Mouse (Mus musculus) forebrain, embryonic 15.5 days (tissue): Measurements from ENCODE around the gene Tgif1. TPM values are rescaled to one million over a fixed set of nuclear protein-coding genes. Genes with fewer than 3 reads are reported as not detected.
"Not testable (repeated sequence)": the region's sequence is repeated elsewhere in the genome, so short reads cannot be mapped to it uniquely, and the experiment has no call there.

Experiments used
- ATAC-seq: fragments of 200-750 bp; cut with Nextera tagmentation; replicated peaks from 2 replicates; pipeline ENCODE4 v1.8.0; 2017; ENCODE audit warnings: mild to moderate bottlenecking, moderate TSS enrichment, moderate library complexity
- H3K27ac ChIP-seq: fragments of 300-500 bp; sonication (generic); replicated peaks from 2 replicates; pipeline ENCODE4 v1.5.1; 2015; ENCODE audit warnings: mild to moderate bottlenecking, inconsistent platforms
- H3K27me3 ChIP-seq: fragments of 300-500 bp; sonication (generic); 2 replicates; pipeline ENCODE4 v1.6.1; 2015; ENCODE audit warnings: inconsistent platforms
- H3K36me3 ChIP-seq: fragments of 300-500 bp; sonication (generic); 2 replicates; pipeline ENCODE4 v1.6.1; 2015; ENCODE audit warnings: mild to moderate bottlenecking, inconsistent platforms
- H3K4me1 ChIP-seq: fragments of 300-500 bp; sonication (generic); 2 replicates; pipeline ENCODE4 v1.6.1; 2015; ENCODE audit warnings: inconsistent platforms
- H3K4me2 ChIP-seq: fragments of 300-500 bp; sonication (generic); replicated peaks from 2 replicates; pipeline ENCODE4 v1.6.1; 2015; ENCODE audit warnings: mild to moderate bottlenecking, inconsistent platforms
- H3K4me3 ChIP-seq: fragments of 300-500 bp; sonication (generic); 2 replicates; pipeline ENCODE4 v1.5.1; 2015; ENCODE audit warnings: mild to moderate bottlenecking, inconsistent platforms
- H3K9ac ChIP-seq: fragments of 300-500 bp; sonication (generic); replicated peaks from 2 replicates; pipeline ENCODE4 v1.6.1; 2015; ENCODE audit warnings: mild to moderate bottlenecking, inconsistent platforms
- H3K9me3 ChIP-seq: fragments of 300-500 bp; sonication (generic); 2 replicates; pipeline ENCODE4 v1.6.1; 2016; ENCODE audit warnings: inconsistent platforms
- WGBS: fragments of 180-500 bp; shearing (Covaris S2); methylation state at CpG from one replicate; pipeline ENCODE4 v1.1.7; 2015; ENCODE audit warnings: mixed read lengths; 5-methylcytosine and 5-hydroxymethylcytosine counted together
- polyA plus RNA-seq: library from polyadenylated mRNA; unstranded; fragments of >200 nt; fragmentation: Nextera tagmentation; extraction: Ambion mirVana; gene quantifications from 2 replicates; pipeline ENCODE4 v1.2.1, GENCODE M21; 2015

The Tgif1 gene
- polyA plus RNA-seq, 1 experiment from 2014 or later: 12.4 TPM

GRCm38 (mm10) chr17:70848511-70849398 is 4.6 kb downstream of the Tgif1 start:
- H3K4me1 ChIP-seq: peaks cover 79% of the 10 kb centered on the region
- WGBS: under 1% methylated on average over 23 of the region's 23 CpGs
- H3K36me3 ChIP-seq: no peaks in the 10 kb centered on the region
- H3K27ac ChIP-seq: peak overlapping the region; percentile 78
- peak overlapping the region; percentile 57 for H3K4me3 ChIP-seq
- peaks cover 15% of the 10 kb centered on the region for H3K27me3 ChIP-seq
- peak overlapping the region; percentile 64 for H3K9ac ChIP-seq
- H3K4me2 ChIP-seq: peak overlapping the region; percentile 94
- no peaks in the 10 kb centered on the region for H3K9me3 ChIP-seq
- no peak for ATAC-seq

- Histone ChIP-seq H3K4me2 (peak overlapping the region; percentile 94), H3K36me3 (no peaks in the 10 kb centered on the region), H3K27ac (peak overlapping the region; percentile 78), H3K4me1 (peaks cover 72% of the 10 kb centered on the region), H3K9ac (no peak overlapping the region), H3K9me3 (no peaks in the 10 kb centered on the region), H3K4me3 (peak overlapping the region; percentile 57; the same call in 1 of the 2 replicates), H3K27me3 (peaks cover 15% of the 10 kb centered on the region)
- 1% methylated on average over 17 of the region's 17 CpGs for WGBS
- no peak for ATAC-seq
Measured at GRCm38 (mm10) chr17:70847751-70848510, 5.4 kb downstream of the Tgif1 start.

GRCm38 (mm10) chr17:70847086-70847485 is 6.3 kb downstream of the Tgif1 start:
- Histone ChIP-seq H3K36me3 (no peaks in the 10 kb centered on the region), H3K9me3 (no peaks in the 10 kb centered on the region), H3K27me3 (peaks cover 15% of the 10 kb centered on the region), H3K4me1 (peaks cover 64% of the 10 kb centered on the region), H3K27ac (no peak overlapping the region), H3K4me3 (no peak overlapping the region), H3K9ac (no peak overlapping the region), H3K4me2 (no peak overlapping the region)
- WGBS: 2% methylated on average over 4 of the region's 4 CpGs
- no peak for ATAC-seq

- Histone ChIP-seq H3K4me3 (no peak overlapping the region), H3K27ac (no peak overlapping the region), H3K9ac (no peak overlapping the region), H3K4me2 (no peak overlapping the region), H3K27me3 (peaks cover 15% of the 10 kb centered on the region), H3K36me3 (no peaks in the 10 kb centered on the region), H3K9me3 (no peaks in the 10 kb centered on the region), H3K4me1 (peaks cover 55% of the 10 kb centered on the region)
- 75% methylated on average over 8 of the region's 8 CpGs for WGBS
- ATAC-seq: no peak
Measured at GRCm38 (mm10) chr17:70846111-70846644, 7.2 kb downstream of the Tgif1 start.

- H3K27me3 ChIP-seq: peaks cover 15% of the 10 kb centered on the region
- H3K4me2 ChIP-seq: no peak overlapping the region
- peaks cover 50% of the 10 kb centered on the region for H3K4me1 ChIP-seq
- H3K9me3 ChIP-seq: no peaks in the 10 kb centered on the region
- H3K27ac ChIP-seq: no peak overlapping the region
- no peak overlapping the region for H3K4me3 ChIP-seq
- ATAC-seq: no peak
- H3K36me3 ChIP-seq: no peaks in the 10 kb centered on the region
- H3K9ac ChIP-seq: no peak overlapping the region
- 89% methylated on average over 2 of the region's 2 CpGs for WGBS
Measured at GRCm38 (mm10) chr17:70845543-70845942, 7.8 kb downstream of the Tgif1 start.

GRCm38 (mm10) chr17:70844971-70845370 is 8.4 kb downstream of the Tgif1 start:
- Histone ChIP-seq H3K27ac (no peak overlapping the region), H3K36me3 (no peaks in the 10 kb centered on the region), H3K9me3 (no peaks in the 10 kb centered on the region), H3K4me3 (no peak overlapping the region), H3K27me3 (peaks cover 14% of the 10 kb centered on the region), H3K4me1 (peaks cover 45% of the 10 kb centered on the region), H3K4me2 (no peak overlapping the region), H3K9ac (no peak overlapping the region)
- 35% methylated on average over 10 of the region's 10 CpGs for WGBS
- ATAC-seq: no peak

GRCm38 (mm10) chr17:70843252-70843651 is 10.1 kb downstream of the Tgif1 start:
- Histone ChIP-seq H3K4me2 (no peak overlapping the region), H3K9me3 (no peaks in the 10 kb centered on the region), H3K36me3 (no peaks in the 10 kb centered on the region), H3K4me1 (peaks cover 28% of the 10 kb centered on the region), H3K4me3 (no peak overlapping the region), H3K27ac (no peak overlapping the region), H3K27me3 (peaks cover 3% of the 10 kb centered on the region; the same call in 1 of the 2 replicates), H3K9ac (no peak overlapping the region)
- no peak for ATAC-seq
- WGBS: 85% methylated on average over 4 of the region's 4 CpGs

GRCm38 (mm10) chr17:70838533-70838932 is 14.8 kb downstream of the Tgif1 start:
- Histone ChIP-seq H3K9me3 (no peaks in the 10 kb centered on the region), H3K4me2 (no peak overlapping the region), H3K27me3 (peaks cover 4% of the 10 kb centered on the region; the same call in 1 of the 2 replicates), H3K4me3 (no peak overlapping the region), H3K4me1 (peaks cover 10% of the 10 kb centered on the region), H3K27ac (no peak overlapping the region), H3K36me3 (no peaks in the 10 kb centered on the region), H3K9ac (no peak overlapping the region)
- 72% methylated on average over 5 of the region's 5 CpGs for WGBS
- ATAC-seq: no peak

- Histone ChIP-seq H3K4me3 (no peak overlapping the region), H3K4me1 (peaks cover 10% of the 10 kb centered on the region), H3K9me3 (no peaks in the 10 kb centered on the region), H3K27ac (no peak overlapping the region), H3K27me3 (peaks cover 4% of the 10 kb centered on the region; the same call in 1 of the 2 replicates), H3K36me3 (no peaks in the 10 kb centered on the region), H3K9ac (no peak overlapping the region), H3K4me2 (no peak overlapping the region)
- WGBS: 89% methylated on average over 7 of the region's 7 CpGs
- no peak for ATAC-seq
Measured at GRCm38 (mm10) chr17:70838031-70838430, 15.3 kb downstream of the Tgif1 start.

- ATAC-seq, H3K9ac ChIP-seq, H3K27me3 ChIP-seq, H3K4me2 ChIP-seq, H3K9me3 ChIP-seq, H3K27ac ChIP-seq, H3K4me1 ChIP-seq, H3K36me3 ChIP-seq, H3K4me3 ChIP-seq: not testable (repeated sequence)
- WGBS: 92% methylated on average over 6 of the region's 6 CpGs
Measured at GRCm38 (mm10) chr17:70837474-70837873, 15.9 kb downstream of the Tgif1 start.

- Histone ChIP-seq H3K4me1 (peaks cover 10% of the 10 kb centered on the region), H3K4me2 (no peak overlapping the region), H3K27ac (no peak overlapping the region), H3K9ac (no peak overlapping the region), H3K27me3 (peaks cover 4% of the 10 kb centered on the region; the same call in 1 of the 2 replicates), H3K36me3 (no peaks in the 10 kb centered on the region), H3K4me3 (no peak overlapping the region), H3K9me3 (no peaks in the 10 kb centered on the region)
- 40% methylated on average over 7 of the region's 7 CpGs for WGBS
- 0 out of 2 replicates have a peak, but pooled peaks have one; percentile 47 for ATAC-seq
Measured at GRCm38 (mm10) chr17:70836820-70837219, 16.5 kb downstream of the Tgif1 start.
